Mouse (Mus musculus) CH12.LX (cell line): ENCODE data around the gene Neurl4.

Source experiments
- CTCF ChIP-seq, 2 experiments: IDR thresholded peaks in 1 of 2; conservative IDR thresholded peaks in 1 of 2; 2 replicates each; pipeline ENCODE4 v1.5.1; 2011 to 2012; ENCODE audit warnings: low read depth in 2 of 2, low read length in 2 of 2, improper control_type of control experiment in 1 of 2, inconsistent platforms in 1 of 2, mild to moderate bottlenecking in 1 of 2, moderate library complexity in 1 of 2
- HCFC1 ChIP-seq: IDR thresholded peaks from 2 replicates; pipeline ENCODE4 v1.6.1; 2012; ENCODE audit warnings: low read depth, mild to moderate bottlenecking, inconsistent platforms, low read length, improper control_type of control experiment
- TCF12 ChIP-seq: IDR thresholded peaks from 2 replicates; pipeline ENCODE4 v1.6.1; 2014; ENCODE audit warnings: low read depth, mild to moderate bottlenecking, inconsistent platforms, low read length, improper control_type of control experiment

GRCm38 (mm10) chr11:69871822-69872221 is 29.1 kb upstream of the Neurl4 start:
- peak; percentile 83; the same call in 1 of the 2 replicates for TF ChIP-seq TCF12
- no peak for TF ChIP-seq CTCF (conservative IDR thresholded peaks at IDR 0.05 in 1 of 2, IDR thresholded peaks at IDR 0.05 in 1 of 2; ENCODE audit: low read depth in 2 of 2, low read length in 2 of 2)
- TF ChIP-seq HCFC1, result no peak
